ENCODE assay signal across 8 mouse cellular contexts in genomic region chr17:24632813-24633449, GRCm38 (mm10). TPM values are rescaled to one million over a fixed set of nuclear protein-coding genes. Genes with fewer than 3 reads are reported as not detected.
DNase-seq lines count a peak whose midpoint lies in the region; ATAC-seq lines count a peak whose summit lies in the region.

No protein-coding gene starts in this region.

- H3K9ac ChIP-seq in midbrain, embryonic 11.5 days (ENCODE audit: low read length) = peak overlapping the region; percentile 82

- WGBS in forebrain, embryonic 10.5 days = 13% methylated on average over 22 of the region's 22 CpGs
- 3% methylated on average over 22 of the region's 22 CpGs for WGBS in large intestine, adult 2 months
- 14% methylated on average over 22 of the region's 22 CpGs for WGBS in midbrain, embryonic 11.5 days

- intact Hi-C loops in heart, postnatal 14 days (cut with DNase I) = loop anchor here (2.0 kb wide), 1 partner anchor 18 kb away; the partner anchor contains the start of gene Slc9a3r2

- H3K4me3 ChIP-seq in forebrain, embryonic 10.5 days = peak overlapping the region; percentile 69
- H3K4me3 ChIP-seq in midbrain, embryonic 11.5 days (ENCODE audit: low read depth, low read length) = peak overlapping the region; percentile 69

- peaks cover 44% of the 10 kb centered on the region for H3K36me3 ChIP-seq in forebrain, embryonic 10.5 days (replicated peaks)
- H3K36me3 ChIP-seq in midbrain, embryonic 11.5 days (ENCODE audit: control insufficient read depth, insufficient read depth, low read length) = no peaks in the 10 kb centered on the region

- H3K27me3 ChIP-seq in forebrain, embryonic 10.5 days (ENCODE audit: poor library complexity, severe bottlenecking) = no peaks in the 10 kb centered on the region
- H3K27me3 ChIP-seq in midbrain, embryonic 11.5 days (ENCODE audit: control insufficient read depth, insufficient read depth, low read length) = no peaks in the 10 kb centered on the region

- H3K9me3 ChIP-seq in forebrain, embryonic 10.5 days = no peaks in the 10 kb centered on the region
- no peaks in the 10 kb centered on the region for H3K9me3 ChIP-seq in midbrain, embryonic 11.5 days (ENCODE audit: control insufficient read depth, low read length)

- peak overlapping the region; percentile 73 for H3K4me2 ChIP-seq in midbrain, embryonic 11.5 days

- peak; percentile 50 for ATAC-seq in midbrain, embryonic 11.5 days (ENCODE audit: low FRiP score)

- H3K27ac ChIP-seq in forebrain, embryonic 10.5 days = peak overlapping the region; percentile 87
- H3K27ac ChIP-seq in midbrain, embryonic 11.5 days (ENCODE audit: low read depth, low read length) = peak overlapping the region; percentile 26

- DNase-seq in 416B (ENCODE audit: low read depth) = peak; percentile 53
- DNase-seq in Muller cell, postnatal 12 days (ENCODE audit: inconsistent ontology term) = peak; percentile 55
- no peak for DNase-seq in forebrain, embryonic 10.5 days (ENCODE audit: extremely low spot score, low spot score)
- peak; percentile 79 to 85 for DNase-seq in heart, postnatal 14 days
- peak; percentile 60 for DNase-seq in large intestine, adult 2 months (ENCODE audit: low read depth, low spot score)
- no peak for DNase-seq in midbrain, embryonic 11.5 days (ENCODE audit: low spot score, missing footprints)
- no peak for DNase-seq in c-Kit-positive CD71-positive TER-119-positive erythroid progenitor cells, embryonic 14.5 days (ENCODE audit: low spot score)
- no peak for DNase-seq in embryo, embryonic 9.5 days (ENCODE audit: extremely low spot score)

- peaks cover 30% of the 10 kb centered on the region for H3K4me1 ChIP-seq in forebrain, embryonic 10.5 days
- H3K4me1 ChIP-seq in midbrain, embryonic 11.5 days (ENCODE audit: control insufficient read depth, insufficient read depth, low read length) = peaks cover 10% of the 10 kb centered on the region

RNA-seq across cellular contexts. Expression of gene Nthl1, which starts 0.5 kb away (rescaled TPM):
- 26.9 and 29.5 TPM in 2 replicates for polyA plus RNA-seq in forebrain, embryonic 10.5 days (2016; fragmentation: Nextera tagmentation; extraction: Ambion mirVana)
- total RNA-seq in heart, postnatal 14 days (2021) = 1 to 10 TPM; 2.1 to 4.1 TPM
- polyA plus RNA-seq in large intestine, adult 2 months (2012; rRNA removed) = 7.3 and 7.5 TPM in 2 replicates
- 14.4 and 18.4 TPM in 2 replicates for polyA plus RNA-seq in midbrain, embryonic 11.5 days (2014; fragmentation: Nextera tagmentation; extraction: Ambion mirVana)

RNA-seq across cellular contexts. Expression of gene Tsc2, which starts 0.5 kb away (rescaled TPM):
- polyA plus RNA-seq in forebrain, embryonic 10.5 days (2016; fragmentation: Nextera tagmentation; extraction: Ambion mirVana) = 75.3 and 75.4 TPM in 2 replicates
- total RNA-seq in heart, postnatal 14 days (2021) = 10 to 100 TPM; 76.7 to 88.2 TPM
- polyA plus RNA-seq in large intestine, adult 2 months (2012; rRNA removed) = 84.7 and 109 TPM in 2 replicates
- polyA plus RNA-seq in midbrain, embryonic 11.5 days (2014; fragmentation: Nextera tagmentation; extraction: Ambion mirVana) = 50.6 and 57.6 TPM in 2 replicates

RNA-seq across cellular contexts. Expression of gene Slc9a3r2, which starts 17.2 kb away (rescaled TPM):
- polyA plus RNA-seq in forebrain, embryonic 10.5 days (2016; fragmentation: Nextera tagmentation; extraction: Ambion mirVana) = 25.9 and 27.1 TPM in 2 replicates
- 100 to 1,000 TPM; 134 TPM for total RNA-seq in heart, postnatal 14 days (2021)
- 30.0 and 37.4 TPM in 2 replicates for polyA plus RNA-seq in large intestine, adult 2 months (2012; rRNA removed)
- 36.1 and 36.4 TPM in 2 replicates for polyA plus RNA-seq in midbrain, embryonic 11.5 days (2014; fragmentation: Nextera tagmentation; extraction: Ambion mirVana)

RNA-seq across cellular contexts. Expression of gene Npw, which starts 25.3 kb away (rescaled TPM):
- not detected in 2 replicates for polyA plus RNA-seq in forebrain, embryonic 10.5 days (2016; fragmentation: Nextera tagmentation; extraction: Ambion mirVana)
- total RNA-seq in heart, postnatal 14 days (2021) = not detected
- polyA plus RNA-seq in large intestine, adult 2 months (2012; rRNA removed) = not detected in 2 replicates
- polyA plus RNA-seq in midbrain, embryonic 11.5 days (2014; fragmentation: Nextera tagmentation; extraction: Ambion mirVana) = not detected in 2 replicates

RNA-seq across cellular contexts. Expression of gene Zfp598, which starts 36.6 kb away (rescaled TPM):
- polyA plus RNA-seq in forebrain, embryonic 10.5 days (2016; fragmentation: Nextera tagmentation; extraction: Ambion mirVana) = 27.5 and 30.6 TPM in 2 replicates
- total RNA-seq in heart, postnatal 14 days (2021) = 10 to 100 TPM; 20.2 to 21.6 TPM
- 52.1 and 78.3 TPM in 2 replicates for polyA plus RNA-seq in large intestine, adult 2 months (2012; rRNA removed)
- 23.5 and 24.9 TPM in 2 replicates for polyA plus RNA-seq in midbrain, embryonic 11.5 days (2014; fragmentation: Nextera tagmentation; extraction: Ambion mirVana)

Comparison
In these comparisons a context has a peak if more than half of its experiments do, and no peak if none do; other contexts are left out.
1. DNase-seq: peak in 416B (single experiment), Muller cell, postnatal 12 days (single experiment), heart, postnatal 14 days (2 of 2) and large intestine, adult 2 months (single experiment); none in forebrain, embryonic 10.5 days (single experiment), midbrain, embryonic 11.5 days (single experiment), c-Kit-positive CD71-positive TER-119-positive erythroid progenitor cells, embryonic 14.5 days (single experiment) and embryo, embryonic 9.5 days (single experiment).